Mouse (Mus musculus) G1E-ER4 (cell line): Measurements from ENCODE around the gene Olfr640. TPM values are rescaled to one million over a fixed set of nuclear protein-coding genes. Genes with fewer than 3 reads are reported as not detected.

Experiments used
- GATA1 ChIP-seq: IDR thresholded peaks from one replicate; pipeline ENCODE4 v1.8.0; 2012; ENCODE audit warnings: low read length, inconsistent platforms
- polyA plus RNA-seq: library from polyadenylated mRNA; stranded (reverse); fragments of >175 nt; gene quantifications from 2 replicates; pipeline ENCODE4 v1.2.3, GENCODE M21; 2012

Gene Olfr640
- polyA plus RNA-seq: not detected in 2 replicates

- no peak for TF ChIP-seq GATA1
Observed at GRCm38 (mm10) chr7:104025473-104025872, at the start of gene Olfr640. Gene Olfr640 (minus strand): TSS chr7:104025573.

DNA sequence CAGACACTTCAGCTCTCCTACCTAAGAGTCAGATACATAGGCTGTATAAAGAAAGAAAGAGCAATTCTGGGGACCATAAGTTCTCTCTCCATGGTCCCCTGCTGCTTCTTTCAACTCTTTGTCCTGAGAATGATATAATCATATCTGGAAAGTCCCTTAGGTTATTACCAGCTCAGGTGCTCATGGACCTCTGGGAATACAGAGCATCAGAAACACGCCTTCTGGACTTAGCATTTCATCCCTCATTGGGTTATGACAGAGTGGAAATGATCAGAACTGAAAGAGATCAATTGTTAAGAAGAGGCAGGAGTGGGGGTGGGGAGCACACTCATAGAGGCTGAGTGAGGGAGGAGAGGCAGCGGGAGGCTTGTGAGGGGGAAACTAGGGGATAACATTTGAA lies 46.4 kb upstream of the Olfr640 start, which contains the start of gene Olfr644:
Olfr644 (minus strand) TSS at position 101 of the 400 bp plus-strand sequence.
- TF ChIP-seq GATA1: no peak

DNA sequence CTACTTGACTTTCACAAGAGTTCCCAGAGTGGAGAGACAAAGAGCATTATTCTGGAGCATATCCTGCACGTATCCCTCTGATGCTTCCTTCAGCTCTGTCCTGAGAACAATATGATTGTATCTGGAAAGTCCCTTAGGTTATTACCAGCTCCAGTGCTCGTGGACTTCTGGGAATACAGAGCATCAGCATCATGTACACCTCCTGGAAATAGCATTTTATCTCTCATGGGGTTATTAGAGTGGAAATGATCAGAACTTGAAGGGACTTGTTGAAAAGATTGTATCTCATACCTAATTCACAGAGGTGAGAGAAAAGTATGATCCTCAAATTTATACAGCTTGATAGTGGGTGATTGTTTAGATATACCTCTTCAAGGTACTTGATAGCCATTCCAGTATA lies 36.0 kb upstream of the Olfr640 start, which contains the start of gene 4930516K23Rik:
4930516K23Rik (minus strand) TSS at position 101 of the 400 bp plus-strand sequence.
- no peak for TF ChIP-seq GATA1

GRCm38 (mm10) chr7:104059215-104059614 lies 33.8 kb upstream of the Olfr640 start:
- TF ChIP-seq GATA1: no peak

- TF ChIP-seq GATA1: no peak
Observed at GRCm38 (mm10) chr7:104052566-104052965, 27.2 kb upstream of the Olfr640 start, which contains the start of gene Olfr642. Gene Olfr642 (minus strand): TSS chr7:104052666.

GRCm38 (mm10) chr7:104050745-104051144 lies 25.4 kb upstream of the Olfr640 start:
- no peak for TF ChIP-seq GATA1

DNA sequence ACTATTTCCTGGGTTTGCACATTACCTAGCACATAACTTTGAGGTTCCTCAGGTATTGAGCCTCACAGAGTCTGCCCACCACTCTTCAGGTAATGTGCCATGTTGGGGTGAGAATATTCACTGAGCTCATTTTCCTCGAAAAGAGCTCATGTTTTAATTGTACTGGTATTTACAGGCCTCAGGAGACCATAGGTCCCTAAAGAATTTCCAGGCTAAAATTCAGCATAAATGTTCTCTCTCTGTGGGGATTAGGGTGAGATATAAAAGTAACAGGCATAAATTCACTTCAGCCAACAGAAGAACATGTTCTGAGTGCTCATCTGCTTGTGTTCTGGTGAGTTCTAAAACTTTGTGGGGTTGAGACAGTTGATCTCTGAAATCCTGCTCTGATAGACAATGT lies 9.8 kb upstream of the Olfr640 start, which contains the start of gene Olfr641:
Olfr641 (plus strand) TSS at position 301 of the 400 bp plus-strand sequence.
- TF ChIP-seq GATA1: no peak

- no peak for TF ChIP-seq GATA1
Observed at GRCm38 (mm10) chr7:104026978-104027377, 1.6 kb upstream of the Olfr640 start.

- no peak for TF ChIP-seq GATA1
Observed at GRCm38 (mm10) chr7:104021651-104022050, 3.7 kb downstream of the Olfr640 start.

- TF ChIP-seq GATA1: no peak
Observed at GRCm38 (mm10) chr7:104018953-104019352, 6.4 kb downstream of the Olfr640 start.

DNA sequence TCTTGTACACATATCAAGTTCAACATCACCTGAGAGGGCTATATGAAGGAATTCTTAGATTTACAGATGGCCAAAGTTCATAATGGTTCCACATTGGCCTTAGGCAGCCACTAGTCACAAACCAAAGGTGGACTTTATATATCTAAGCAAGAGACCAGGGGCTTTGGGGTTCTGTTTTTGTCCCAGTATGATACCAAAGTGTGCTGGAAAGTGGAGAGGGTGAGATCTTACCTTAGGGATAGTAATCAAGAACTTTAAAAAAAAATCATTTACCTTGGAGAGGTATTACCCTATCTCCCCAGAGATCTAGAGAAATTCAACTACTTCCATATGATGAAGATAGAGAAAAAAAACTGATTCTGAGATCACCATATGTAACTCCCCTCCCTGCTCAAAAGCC lies 8.2 kb downstream of the Olfr640 start, which contains the start of gene Olfr639:
Olfr639 (minus strand) TSS at position 101 of the 400 bp plus-strand sequence.
- TF ChIP-seq GATA1: no peak

DNA sequence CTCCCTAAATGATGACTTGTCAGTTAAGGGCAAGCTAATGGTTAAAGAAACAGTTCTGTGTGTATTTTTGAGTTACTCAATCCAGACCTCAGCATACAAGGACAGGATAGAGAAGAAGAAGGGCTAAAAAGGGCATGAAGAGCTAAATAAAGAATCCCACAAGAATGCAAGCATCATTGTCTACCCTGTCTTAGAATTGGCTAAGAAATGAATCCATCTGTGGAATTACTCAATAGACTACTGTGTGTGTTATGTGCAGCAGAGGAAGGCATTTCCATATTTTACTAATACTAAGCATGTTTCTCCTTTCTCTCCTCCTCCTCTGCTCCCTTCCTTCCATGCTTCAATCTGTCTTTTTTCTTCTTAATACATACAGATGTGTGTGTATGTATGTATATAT lies 26.2 kb downstream of the Olfr640 start:
- no peak for TF ChIP-seq GATA1

- no peak for TF ChIP-seq GATA1
Observed at GRCm38 (mm10) chr7:103998446-103998845, 26.9 kb downstream of the Olfr640 start, which contains the start of gene Olfr638. Gene Olfr638 (plus strand): TSS chr7:103998746.

DNA sequence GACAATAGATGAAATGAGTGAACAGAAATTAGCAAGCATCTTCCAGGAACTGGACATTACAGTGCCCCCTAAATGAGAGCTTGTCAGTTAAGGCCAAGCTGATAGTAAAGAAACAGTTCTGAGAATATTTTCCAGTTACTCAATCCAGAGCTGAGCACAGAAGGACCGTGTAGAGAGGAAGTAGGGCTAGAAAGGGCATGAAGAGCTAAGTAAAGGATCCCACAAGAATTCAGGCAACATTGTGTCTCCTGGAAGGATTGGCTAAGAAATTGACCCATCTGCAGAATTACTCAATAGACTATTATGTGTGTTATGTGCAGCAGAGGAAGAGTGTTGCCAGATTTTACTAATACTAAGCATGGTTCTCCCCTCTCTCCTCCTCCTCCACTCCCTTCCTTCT lies 53.6 kb downstream of the Olfr640 start:
- no peak for TF ChIP-seq GATA1

- TF ChIP-seq GATA1: no peak
Observed at GRCm38 (mm10) chr7:103970852-103971251, 54.5 kb downstream of the Olfr640 start, which contains the start of gene Olfr635. Gene Olfr635 (plus strand): TSS chr7:103971152.

Other genes starting within 250 kb of the Olfr640 start
- not detected in 2 replicates for gene Olfr68, start 245.9 kb downstream of the Olfr640 start, polyA plus RNA-seq
- not detected in 2 replicates for gene Olfr67, start 233.8 kb downstream of the Olfr640 start, polyA plus RNA-seq
- gene Hbb-bt, start 211.6 kb downstream of the Olfr640 start, polyA plus RNA-seq: 31.6 and 77.2 TPM in 2 replicates
- gene Hbb-bs, start 197.5 kb downstream of the Olfr640 start, polyA plus RNA-seq: 5,963 and 6,563 TPM in 2 replicates
- gene Hbb-bh2, start 185.1 kb downstream of the Olfr640 start, polyA plus RNA-seq: not detected in 2 replicates
- gene Hbb-bh1, start 182.4 kb downstream of the Olfr640 start, polyA plus RNA-seq: not detected in 2 replicates
- not detected in 2 replicates for gene Hbb-y, start 172.4 kb downstream of the Olfr640 start, polyA plus RNA-seq
- gene Olfr66, start 139.3 kb downstream of the Olfr640 start, polyA plus RNA-seq: not detected in 2 replicates
- not detected in 2 replicates for gene Olfr64, start 131.1 kb downstream of the Olfr640 start, polyA plus RNA-seq
- not detected in 2 replicates for gene Olfr65, start 122.1 kb downstream of the Olfr640 start, polyA plus RNA-seq
- not detected in 2 replicates for gene Olfr631, start 96.7 kb downstream of the Olfr640 start, polyA plus RNA-seq
- not detected in 2 replicates for gene Olfr632, start 91.2 kb downstream of the Olfr640 start, polyA plus RNA-seq
- gene Olfr633, start 81.1 kb downstream of the Olfr640 start, polyA plus RNA-seq: not detected in 2 replicates
- not detected in 2 replicates for gene Olfr635, start 54.4 kb downstream of the Olfr640 start, polyA plus RNA-seq
- gene Olfr638, start 26.8 kb downstream of the Olfr640 start, polyA plus RNA-seq: not detected in 2 replicates
- not detected in 2 replicates for gene Olfr639, start 8.3 kb downstream of the Olfr640 start, polyA plus RNA-seq
- gene Olfr641, start 9.9 kb upstream of the Olfr640 start, polyA plus RNA-seq: not detected in 2 replicates
- gene Olfr642, start 27.1 kb upstream of the Olfr640 start, polyA plus RNA-seq: not detected in 2 replicates
- not detected in 2 replicates for gene 4930516K23Rik, start 35.9 kb upstream of the Olfr640 start, polyA plus RNA-seq
- not detected in 2 replicates for gene Olfr644, start 46.3 kb upstream of the Olfr640 start, polyA plus RNA-seq
- gene Olfr645, start 59.9 kb upstream of the Olfr640 start, polyA plus RNA-seq: not detected in 2 replicates
- gene Olfr646, start 79.3 kb upstream of the Olfr640 start, polyA plus RNA-seq: not detected in 2 replicates
- gene Ubqln5, start 104.3 kb upstream of the Olfr640 start, polyA plus RNA-seq: not detected in 2 replicates
- gene Olfr643, start 111.8 kb upstream of the Olfr640 start, polyA plus RNA-seq: not detected in 2 replicates
- gene Ubqln3, start 117.7 kb upstream of the Olfr640 start, polyA plus RNA-seq: not detected in 2 replicates
- gene Ubqlnl, start 125.0 kb upstream of the Olfr640 start, polyA plus RNA-seq: not detected in 2 replicates
- gene Olfm5, start 139.3 kb upstream of the Olfr640 start, polyA plus RNA-seq: not detected in 2 replicates
- not detected in 2 replicates for gene Olfr648, start 157.8 kb upstream of the Olfr640 start, polyA plus RNA-seq
- not detected in 2 replicates for gene Olfr649, start 170.4 kb upstream of the Olfr640 start, polyA plus RNA-seq
- not detected in 2 replicates for gene Trim6, start 193.2 kb upstream of the Olfr640 start, polyA plus RNA-seq
- 0.09 and 0.11 TPM in 2 replicates for gene Trim34a, start 218.9 kb upstream of the Olfr640 start, polyA plus RNA-seq